Mouse (Mus musculus) retina, postnatal 1 day (tissue): ENCODE measurements at regions not wholly inside any gene's neighbourhood (a gene's known extent, or its start where the extent isn't known, plus 50 kb on each side); places are given as distances from the start of the nearest gene placed in this dataset.

Experiments
- DNase-seq: peaks from one replicate; pipeline ENCODE4 v3.0.0-alpha.2; 2012

DNA sequence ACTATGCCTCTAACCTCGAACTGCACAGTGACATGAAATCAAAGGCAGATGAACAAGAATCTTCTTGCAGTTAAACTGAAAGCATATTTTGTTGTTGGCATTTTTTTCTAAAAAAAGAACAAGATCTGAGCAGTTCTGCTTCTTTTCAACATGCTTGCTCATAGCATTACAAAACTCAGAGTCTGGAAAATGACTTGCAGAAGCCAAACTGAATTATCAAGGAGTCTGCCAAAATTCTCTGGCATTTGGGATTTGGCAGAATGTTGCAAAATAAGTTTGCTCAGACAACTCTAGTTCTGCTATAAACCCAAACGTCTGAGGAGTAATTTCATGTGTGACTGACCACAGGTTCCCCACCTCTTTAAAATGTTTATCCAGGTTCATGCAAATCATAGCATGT is 907.3 kb upstream of the Gm37988 start:
- DNase-seq, result no peak

DNA sequence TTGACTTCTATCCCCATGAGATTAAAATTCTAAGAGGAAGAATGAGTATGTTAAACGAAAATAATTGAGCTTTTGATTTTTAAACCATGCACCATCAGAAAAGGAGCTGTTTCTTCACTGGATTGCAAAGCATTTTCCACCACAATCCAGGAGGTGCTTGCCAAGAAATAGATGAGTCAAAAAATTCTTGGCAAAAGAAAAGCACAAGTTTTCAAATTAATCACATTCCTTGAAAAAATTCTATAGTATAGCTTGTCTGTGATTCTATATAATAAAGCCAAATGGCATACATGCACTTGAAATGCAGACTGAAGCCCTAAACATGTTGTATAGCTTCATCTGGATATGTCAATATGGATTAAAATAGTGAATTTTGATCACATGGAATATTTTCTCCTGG is 904.3 kb upstream of the Gm37988 start:
- no peak for DNase-seq

GRCm38 (mm10) chr1:3912499-3912898 is 895.2 kb upstream of the Gm37988 start:
- DNase-seq, result no peak

DNA sequence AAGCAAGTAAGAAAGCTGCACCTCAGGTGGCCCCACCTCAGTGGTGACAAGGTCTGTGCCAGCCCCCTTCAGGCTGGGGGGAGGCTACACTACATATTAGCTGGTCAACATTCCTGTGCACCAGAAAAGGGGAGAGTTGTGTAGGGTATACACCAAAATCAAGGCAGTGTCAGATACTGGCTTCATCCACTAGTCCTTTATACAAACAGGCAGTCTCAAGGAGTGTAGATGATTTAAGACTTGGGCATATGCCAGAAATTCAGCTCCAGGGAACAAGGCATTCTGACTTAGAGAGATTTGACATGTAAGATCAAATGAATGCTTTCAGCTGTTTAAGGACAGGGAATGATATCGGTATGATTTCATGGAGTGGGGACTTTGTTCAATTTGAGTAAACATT is 894.1 kb upstream of the Gm37988 start:
- DNase-seq, result peak; percentile 15
